Mouse (Mus musculus) hindbrain, embryonic 11.5 days (tissue): Measurements from ENCODE around the gene Keg1. TPM values are rescaled to one million over a fixed set of nuclear protein-coding genes. Genes with fewer than 3 reads are reported as not detected.
"Not testable (repeated sequence)": the region's sequence is repeated elsewhere in the genome, so short reads cannot be mapped to it uniquely, and the experiment has no call there.

Source experiments
- ATAC-seq: fragments of 200-750 bp; cut with Nextera tagmentation; 2 replicates; pipeline ENCODE4 v1.8.0; 2017; ENCODE audit warnings: mild to moderate bottlenecking, moderate TSS enrichment, moderate library complexity; ENCODE audit not compliant: low FRiP score
- DNase-seq: peaks from one replicate; pipeline ENCODE4 v3.0.0-alpha.2; 2015; ENCODE audit warnings: low spot score
- H3K27ac ChIP-seq: fragments of 300-500 bp; sonication (generic); 2 replicates; pipeline ENCODE4 v1.5.1; 2014; ENCODE audit warnings: mild to moderate bottlenecking, low read depth, low read length
- H3K27me3 ChIP-seq: fragments of 300-500 bp; sonication (generic); 2 replicates; pipeline ENCODE4 v1.6.1; 2014; ENCODE audit warnings: mild to moderate bottlenecking, low read length, moderate library complexity, mixed read lengths; ENCODE audit not compliant: control insufficient read depth, insufficient read depth
- H3K36me3 ChIP-seq: fragments of 300-500 bp; sonication (generic); 2 replicates; pipeline ENCODE4 v1.6.1; 2014; ENCODE audit warnings: mild to moderate bottlenecking, low read length, moderate library complexity, mixed read lengths; ENCODE audit not compliant: control insufficient read depth, insufficient read depth
- H3K4me1 ChIP-seq: fragments of 300-500 bp; sonication (generic); replicated peaks from 2 replicates; pipeline ENCODE4 v1.6.1; 2014; ENCODE audit warnings: low read length, mixed read lengths; ENCODE audit not compliant: control insufficient read depth, insufficient read depth
- H3K4me2 ChIP-seq: fragments of 300-500 bp; sonication (generic); replicated peaks from 2 replicates; pipeline ENCODE4 v1.6.1; 2014; ENCODE audit warnings: mild to moderate bottlenecking, low read depth, low read length
- H3K4me3 ChIP-seq: fragments of 300-500 bp; sonication (generic); 2 replicates; pipeline ENCODE4 v1.5.1; 2014; ENCODE audit warnings: low read depth, low read length
- H3K9ac ChIP-seq: fragments of 300-500 bp; sonication (generic); 2 replicates; pipeline ENCODE4 v1.6.1; 2014; ENCODE audit warnings: low read depth, low read length
- H3K9me3 ChIP-seq: fragments of 300-500 bp; sonication (generic); 2 replicates; pipeline ENCODE4 v1.6.1; 2016; ENCODE audit warnings: low read length; ENCODE audit not compliant: control insufficient read depth
- WGBS: fragments of 180-500 bp; shearing (Covaris S2); extraction: QIAGEN DNeasy Blood & Tissue Kit; methylation state at CpG from one replicate; pipeline ENCODE4 v1.1.7; 2014; 5-methylcytosine and 5-hydroxymethylcytosine counted together
- polyA plus RNA-seq: library from polyadenylated mRNA; unstranded; fragments of >200 nt; fragmentation: Nextera tagmentation; extraction: Ambion mirVana; gene quantifications from 2 replicates; pipeline ENCODE4 v1.2.1, GENCODE M21; 2014

Gene Keg1
- polyA plus RNA-seq, result not detected in 2 replicates

DNA sequence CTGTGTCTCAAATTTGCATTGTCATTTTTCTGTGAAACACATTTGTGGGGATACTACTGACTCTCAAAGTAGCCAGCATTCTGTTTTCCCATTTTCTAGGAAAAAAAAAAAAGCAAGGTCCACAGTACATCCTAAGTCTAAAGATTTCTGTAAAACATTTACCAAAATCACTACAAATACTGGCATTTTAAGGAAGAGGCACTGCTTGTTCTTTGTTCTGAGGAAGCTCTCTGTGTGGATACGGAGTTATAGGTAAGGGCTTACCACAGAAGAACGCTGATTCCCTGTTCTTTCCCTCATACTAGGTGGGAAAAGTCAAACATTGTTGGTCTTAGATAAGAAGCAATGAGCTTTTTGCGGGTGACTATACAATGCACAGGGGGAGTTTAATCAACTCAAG lies at the start of gene Keg1:
TSS of gene Keg1 (plus strand) at position 197 of the 400 bp plus-strand sequence.
- no peaks in the 10 kb centered on the region for H3K4me1 ChIP-seq
- DNase-seq (no peak), ATAC-seq (no peak)
- WGBS, result 84% methylated on average over 3 of the region's 3 CpGs
- H3K4me3 ChIP-seq, result no peak within 1 kb of the TSS
- no peak within 1 kb of the TSS for H3K27ac ChIP-seq
- no peaks in the 10 kb centered on the region for H3K36me3 ChIP-seq
- H3K9me3 ChIP-seq, result no peaks in the 10 kb centered on the region
- no peaks in the 10 kb centered on the region for H3K27me3 ChIP-seq
- H3K4me2 ChIP-seq, result no peak within 1 kb of the TSS
- no peak within 1 kb of the TSS for H3K9ac ChIP-seq

DNA sequence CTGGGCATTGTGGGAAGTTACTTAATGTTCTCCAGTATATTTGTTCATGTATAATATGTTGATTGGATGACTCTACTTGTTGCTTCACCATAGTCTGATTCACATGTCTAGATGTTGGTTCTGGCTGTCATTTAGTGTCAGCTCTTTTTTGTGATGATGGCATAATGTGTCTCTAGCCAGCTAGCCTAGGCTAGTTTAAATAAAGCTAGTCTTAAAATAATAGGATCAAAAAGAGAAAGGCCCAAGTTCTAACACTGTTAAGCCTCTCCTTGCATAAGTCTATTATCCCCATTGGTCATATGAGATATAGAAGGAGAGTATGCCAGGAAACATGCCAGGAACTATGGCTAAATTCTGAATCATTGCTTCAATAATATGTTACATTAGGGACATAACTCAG lies 46.1 kb upstream of the Keg1 start:
- no peak for DNase-seq
- H3K27ac ChIP-seq, result no peak overlapping the region
- no peak overlapping the region for H3K4me3 ChIP-seq
- no peak overlapping the region for H3K9ac ChIP-seq
- no peak overlapping the region for H3K4me2 ChIP-seq
- no peaks in the 10 kb centered on the region for H3K36me3 ChIP-seq
- no peak for ATAC-seq
- no peaks in the 10 kb centered on the region for H3K4me1 ChIP-seq
- no peaks in the 10 kb centered on the region for H3K9me3 ChIP-seq
- H3K27me3 ChIP-seq, result no peaks in the 10 kb centered on the region

DNA sequence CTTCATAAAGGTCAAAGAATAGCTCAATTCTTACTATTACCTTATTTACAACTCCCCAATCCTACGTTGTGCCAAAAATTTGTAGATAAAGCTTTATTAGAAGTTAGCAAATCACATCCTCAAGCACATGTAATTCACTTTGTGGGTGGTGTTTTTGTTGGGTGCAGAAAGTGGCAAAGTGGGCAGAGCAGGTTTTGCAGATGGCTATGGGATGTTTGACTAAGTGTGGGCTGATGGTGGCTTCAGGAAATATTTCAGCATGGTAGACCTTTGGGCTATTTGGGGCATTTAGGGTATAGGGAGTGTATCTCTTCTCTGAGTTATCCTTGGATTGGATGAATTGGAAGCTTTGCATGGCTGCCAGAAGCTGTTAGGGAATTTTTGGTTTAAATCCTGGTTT lies 29.4 kb upstream of the Keg1 start:
- Histone ChIP-seq H3K4me2 (no peak overlapping the region), H3K36me3 (no peaks in the 10 kb centered on the region), H3K9me3 (no peaks in the 10 kb centered on the region), H3K27me3 (no peaks in the 10 kb centered on the region), H3K27ac (no peak overlapping the region), H3K4me1 (no peaks in the 10 kb centered on the region), H3K4me3 (no peak overlapping the region), H3K9ac (no peak overlapping the region)
- ATAC-seq (no peak), DNase-seq (no peak)
- WGBS, result 85% methylated on average over 1 of the region's 1 CpGs

DNA sequence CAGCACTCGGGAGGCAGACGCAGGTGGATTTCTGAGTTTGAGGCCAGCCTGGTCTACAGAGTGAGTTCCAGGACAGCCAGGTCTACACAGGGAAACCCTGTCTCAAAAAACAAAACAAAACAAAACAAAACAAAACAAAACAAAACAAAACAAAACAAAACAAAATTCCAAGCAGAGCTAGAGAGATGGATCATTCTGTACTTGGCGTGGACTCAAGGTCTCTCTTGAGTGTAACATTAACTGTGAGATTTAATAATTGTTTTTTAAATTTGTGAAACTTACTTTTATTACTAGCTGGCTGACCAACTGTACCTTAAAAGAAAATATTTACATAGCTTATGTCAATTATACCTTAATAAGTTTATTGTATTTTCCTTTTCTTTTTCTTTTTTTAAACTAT lies 27.0 kb upstream of the Keg1 start:
- not testable (repeated sequence) for DNase-seq, ATAC-seq, H3K4me2 ChIP-seq, H3K9ac ChIP-seq, H3K36me3 ChIP-seq, H3K27me3 ChIP-seq, H3K4me1 ChIP-seq, H3K4me3 ChIP-seq, H3K27ac ChIP-seq, H3K9me3 ChIP-seq
- WGBS, result 95% methylated on average over 3 of the region's 3 CpGs

DNA sequence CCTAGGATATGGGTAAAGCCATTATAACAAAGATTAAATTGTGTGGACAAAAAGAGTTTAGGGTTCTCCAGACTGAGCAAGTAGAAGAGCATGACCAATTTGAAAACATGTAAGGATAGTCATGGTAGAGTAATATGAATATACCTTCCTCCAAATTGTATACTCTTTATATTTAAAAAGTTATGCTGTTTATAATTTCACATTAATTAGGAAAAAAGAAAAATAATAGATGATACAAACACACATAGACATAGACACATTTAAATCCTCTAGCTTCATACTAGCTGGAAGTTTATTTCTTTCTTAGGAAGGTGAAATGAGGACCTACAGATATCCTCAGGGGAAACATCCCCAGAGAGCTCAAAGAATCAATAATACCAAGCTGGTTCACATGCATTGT lies 25.4 kb upstream of the Keg1 start, which contains the start of gene Olfr1442:
TSS of gene Olfr1442 (plus strand) at position 301 of the 400 bp plus-strand sequence.
- H3K9me3 ChIP-seq, result no peaks in the 10 kb centered on the region
- no peaks in the 10 kb centered on the region for H3K4me1 ChIP-seq
- H3K27me3 ChIP-seq, result no peaks in the 10 kb centered on the region
- ATAC-seq (no peak), DNase-seq (no peak)
- no peaks in the 10 kb centered on the region for H3K36me3 ChIP-seq
- H3K27ac ChIP-seq, result no peak within 1 kb of the TSS
- no peak within 1 kb of the TSS for H3K4me2 ChIP-seq
- H3K4me3 ChIP-seq, result no peak within 1 kb of the TSS
- H3K9ac ChIP-seq, result no peak within 1 kb of the TSS

DNA sequence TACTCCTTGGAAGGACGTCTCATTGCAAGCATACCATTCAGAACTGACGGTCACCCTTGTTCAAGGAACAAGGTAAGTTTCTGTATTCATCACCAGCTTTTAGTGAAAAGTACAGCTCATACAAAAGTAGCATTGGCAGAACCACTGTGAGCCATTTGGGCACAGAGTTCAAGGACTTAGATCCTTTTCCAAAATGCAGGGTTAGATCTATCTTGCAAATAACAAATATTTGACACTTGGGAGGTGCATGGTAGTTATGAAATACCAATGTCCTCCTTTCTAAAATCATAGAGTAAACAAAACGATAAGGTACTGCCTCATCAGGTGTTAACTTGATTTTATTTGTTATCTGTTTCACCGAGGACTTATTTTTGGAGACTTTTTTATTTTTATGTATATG lies 24.5 kb upstream of the Keg1 start:
- no peak overlapping the region for H3K4me2 ChIP-seq
- no peaks in the 10 kb centered on the region for H3K9me3 ChIP-seq
- ATAC-seq, result no peak
- no peak for DNase-seq
- H3K27ac ChIP-seq, result no peak overlapping the region
- no peaks in the 10 kb centered on the region for H3K36me3 ChIP-seq
- H3K27me3 ChIP-seq, result no peaks in the 10 kb centered on the region
- H3K9ac ChIP-seq, result no peak overlapping the region
- H3K4me3 ChIP-seq, result no peak overlapping the region
- no peaks in the 10 kb centered on the region for H3K4me1 ChIP-seq
- WGBS, result 91% methylated on average over 4 of the region's 4 CpGs

DNA sequence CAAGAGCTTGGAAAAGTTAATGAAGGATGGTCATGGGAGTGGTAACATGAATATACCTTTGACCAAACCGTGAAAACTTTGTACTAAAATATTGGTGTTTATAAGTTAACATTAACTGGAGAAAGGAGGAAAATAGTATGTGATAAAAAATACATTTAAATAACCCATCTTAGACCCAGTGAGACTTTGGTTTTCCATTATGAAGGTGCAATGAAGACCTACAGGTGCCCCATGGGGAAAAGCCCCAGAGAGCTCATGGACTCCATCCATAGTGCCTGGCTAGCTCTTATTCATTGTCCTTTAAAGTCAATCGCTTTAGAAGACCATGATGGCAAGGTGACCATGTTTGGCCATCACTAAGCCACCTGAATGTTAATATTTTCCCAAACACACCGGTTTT lies 17.8 kb upstream of the Keg1 start, which contains the start of gene Olfr1443:
TSS of gene Olfr1443 (plus strand) at position 301 of the 400 bp plus-strand sequence.
- Histone ChIP-seq H3K4me2 (no peak within 1 kb of the TSS), H3K9me3 (no peaks in the 10 kb centered on the region), H3K27me3 (no peaks in the 10 kb centered on the region), H3K4me1 (no peaks in the 10 kb centered on the region), H3K36me3 (no peaks in the 10 kb centered on the region), H3K4me3 (no peak within 1 kb of the TSS), H3K27ac (no peak within 1 kb of the TSS), H3K9ac (no peak within 1 kb of the TSS)
- WGBS, result 69% methylated on average over 3 of the region's 3 CpGs
- ATAC-seq (no peak), DNase-seq (no peak)

DNA sequence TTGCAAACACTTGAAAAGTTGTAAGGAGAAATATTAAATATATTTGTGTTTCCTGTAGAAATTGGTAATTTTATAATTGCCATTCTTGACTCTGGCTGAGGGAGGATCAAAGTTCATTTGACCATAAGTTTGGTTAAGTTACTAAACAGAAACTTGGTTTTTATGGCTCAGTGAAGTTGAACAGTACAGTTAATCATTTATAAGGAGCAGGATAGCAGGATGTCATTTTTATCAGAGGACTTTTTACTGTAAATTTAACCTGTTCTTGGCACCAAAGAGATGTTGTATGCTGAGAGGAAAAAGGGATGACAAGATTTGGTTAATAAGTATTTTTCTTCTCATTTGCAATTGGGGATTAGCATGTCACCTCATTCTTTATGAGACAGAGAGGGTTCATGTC lies 10.9 kb upstream of the Keg1 start:
- no peak for DNase-seq
- no peaks in the 10 kb centered on the region for H3K36me3 ChIP-seq
- no peak overlapping the region for H3K9ac ChIP-seq
- no peak overlapping the region for H3K4me2 ChIP-seq
- no peaks in the 10 kb centered on the region for H3K27me3 ChIP-seq
- H3K4me1 ChIP-seq, result no peaks in the 10 kb centered on the region
- ATAC-seq, result no peak
- no peaks in the 10 kb centered on the region for H3K9me3 ChIP-seq
- H3K4me3 ChIP-seq, result no peak overlapping the region
- no peak overlapping the region for H3K27ac ChIP-seq

DNA sequence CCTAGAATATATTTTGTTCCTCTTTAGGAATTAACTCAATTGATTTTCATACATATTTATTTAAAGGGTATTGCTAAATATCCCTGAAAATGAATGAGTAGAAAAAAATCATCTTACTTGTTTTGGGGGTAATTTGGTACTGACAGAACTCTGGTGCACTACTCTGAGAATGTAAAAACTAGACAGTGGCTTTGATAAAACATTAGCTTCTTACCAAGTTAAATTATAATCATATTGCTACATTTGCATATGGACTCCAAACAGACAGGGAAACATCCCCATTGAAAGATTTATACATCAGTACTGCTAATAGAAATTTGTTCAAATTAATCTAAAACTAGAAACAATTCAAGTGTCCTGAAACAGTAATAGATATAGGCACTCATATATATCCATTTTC lies 10.4 kb upstream of the Keg1 start:
- no peak for ATAC-seq
- Histone ChIP-seq H3K27ac (no peak overlapping the region), H3K36me3 (no peaks in the 10 kb centered on the region), H3K4me3 (no peak overlapping the region), H3K4me2 (no peak overlapping the region), H3K9ac (no peak overlapping the region), H3K9me3 (no peaks in the 10 kb centered on the region), H3K4me1 (no peaks in the 10 kb centered on the region), H3K27me3 (no peaks in the 10 kb centered on the region)
- DNase-seq, result no peak
